Mouse (Mus musculus) limb, embryonic 14.5 days (tissue): ENCODE data around the gene Fndc10. TPM values are rescaled to one million over a fixed set of nuclear protein-coding genes. Genes with fewer than 3 reads are reported as not detected.

Experiments used
- ATAC-seq: fragments of 200-750 bp; cut with Nextera tagmentation; 2 replicates; pipeline ENCODE4 v1.8.0; 2017; ENCODE audit warnings: low read depth, moderate number of reproducible peaks, moderate TSS enrichment; ENCODE audit not compliant: low FRiP score
- DNase-seq: peaks from one replicate; pipeline ENCODE4 v3.0.0-alpha.2; 2015; ENCODE audit warnings: low spot score
- H3K27ac ChIP-seq: fragments of 300-500 bp; sonication (generic); replicated peaks from 2 replicates; pipeline ENCODE4 v1.5.1; 2014; ENCODE audit warnings: low read depth, mild to moderate bottlenecking, low read length, moderate library complexity, mixed read lengths
- H3K27me3 ChIP-seq: fragments of 300-500 bp; sonication (generic); 2 replicates; pipeline ENCODE4 v1.6.1; 2014; ENCODE audit warnings: low read length, mixed read lengths; ENCODE audit not compliant: control insufficient read depth, insufficient read depth
- H3K36me3 ChIP-seq: fragments of 300-500 bp; sonication (generic); 2 replicates; pipeline ENCODE4 v1.6.1; 2014; ENCODE audit warnings: mild to moderate bottlenecking, low read length, moderate library complexity, mixed read lengths; ENCODE audit not compliant: control insufficient read depth, insufficient read depth
- H3K4me1 ChIP-seq: fragments of 300-500 bp; sonication (generic); 2 replicates; pipeline ENCODE4 v1.6.1; 2014; ENCODE audit warnings: antibody characterized with exemption, low read length, mixed read lengths; ENCODE audit not compliant: control insufficient read depth, insufficient read depth
- H3K4me2 ChIP-seq: fragments of 300-500 bp; sonication (generic); replicated peaks from 2 replicates; pipeline ENCODE4 v1.6.1; 2014; ENCODE audit warnings: low read depth, mild to moderate bottlenecking, low read length, moderate library complexity; ENCODE audit not compliant: severe bottlenecking
- H3K4me3 ChIP-seq: fragments of 300-500 bp; sonication (generic); replicated peaks from 2 replicates; pipeline ENCODE4 v1.5.1; 2014; ENCODE audit warnings: low read length
- H3K9ac ChIP-seq: fragments of 300-500 bp; sonication (generic); 2 replicates; pipeline ENCODE4 v1.6.1; 2014; ENCODE audit warnings: mild to moderate bottlenecking, low read depth, low read length, moderate library complexity; ENCODE audit not compliant: severe bottlenecking
- H3K9me3 ChIP-seq: fragments of 300-500 bp; sonication (generic); 2 replicates; pipeline ENCODE4 v1.6.1; 2016; ENCODE audit warnings: low read length; ENCODE audit not compliant: control insufficient read depth
- POLR2A ChIP-seq: fragments of 200-500 bp; IDR thresholded peaks from 2 replicates; pipeline ENCODE4 v1.8.0; 2012; ENCODE audit warnings: inconsistent platforms, mild to moderate bottlenecking, moderate library complexity, borderline replicate concordance; ENCODE audit not compliant: insufficient read depth, insufficient read length; ENCODE audit errors: extremely low read depth
- WGBS: fragments of 180-500 bp; shearing (Covaris S2); extraction: QIAGEN DNeasy Blood & Tissue Kit; methylation state at CpG from one replicate; pipeline ENCODE4 v1.1.7; 2014; 5-methylcytosine and 5-hydroxymethylcytosine counted together
- polyA plus RNA-seq, 2 experiments: library from polyadenylated mRNA; depleted of rRNA in 1 of 2; stranded (reverse) in 1 of 2; unstranded in 1 of 2; fragments of >200 nt; fragmentation: Nextera tagmentation in 1 of 2; extraction: Ambion mirVana in 1 of 2; gene quantifications; 2 replicates each; pipeline versions ENCODE4 v1.2.1 to v1.2.3; 2012 to 2014

The Fndc10 gene
- polyA plus RNA-seq, 2 experiments = 9.4 to 31.0 TPM

GRCm38 (mm10) chr4:155656214-155656751 is 37.9 kb upstream of the Fndc10 start:
- 89% methylated on average over 13 of the region's 13 CpGs for WGBS
- peaks cover 47% of the 10 kb centered on the region for H3K27me3 ChIP-seq
- no peak overlapping the region for H3K9ac ChIP-seq
- no peak overlapping the region for H3K4me2 ChIP-seq
- no peak for ATAC-seq
- DNase-seq = no peak
- no peak for TF ChIP-seq POLR2A
- H3K9me3 ChIP-seq = no peaks in the 10 kb centered on the region
- H3K27ac ChIP-seq = no peak overlapping the region
- peaks cover 45% of the 10 kb centered on the region for H3K36me3 ChIP-seq
- H3K4me3 ChIP-seq = no peak overlapping the region
- H3K4me1 ChIP-seq = peaks cover 28% of the 10 kb centered on the region

GRCm38 (mm10) chr4:155658961-155659360 is 35.2 kb upstream of the Fndc10 start:
- WGBS = 96% methylated on average over 9 of the region's 10 CpGs
- Histone ChIP-seq H3K9me3 (no peaks in the 10 kb centered on the region), H3K27ac (no peak overlapping the region), H3K36me3 (peaks cover 47% of the 10 kb centered on the region), H3K27me3 (peaks cover 21% of the 10 kb centered on the region), H3K4me2 (no peak overlapping the region), H3K4me3 (no peak overlapping the region), H3K9ac (no peak overlapping the region), H3K4me1 (peaks cover 12% of the 10 kb centered on the region)
- no peak for DNase-seq
- TF ChIP-seq POLR2A = no peak
- ATAC-seq = no peak

GRCm38 (mm10) chr4:155660641-155661040 is 33.5 kb upstream of the Fndc10 start:
- Histone ChIP-seq H3K27me3 (0 out of 2 replicates have a peak, but pooled peaks cover 5% of the 10 kb centered on the region), H3K27ac (no peak overlapping the region), H3K4me1 (no peaks in the 10 kb centered on the region), H3K4me2 (no peak overlapping the region), H3K9me3 (no peaks in the 10 kb centered on the region), H3K4me3 (no peak overlapping the region), H3K9ac (no peak overlapping the region), H3K36me3 (peaks cover 58% of the 10 kb centered on the region)
- ATAC-seq (no peak), DNase-seq (no peak)
- WGBS = 89% methylated on average over 12 of the region's 12 CpGs
- no peak for TF ChIP-seq POLR2A

GRCm38 (mm10) chr4:155666903-155667302 is 27.2 kb upstream of the Fndc10 start:
- no peak overlapping the region for H3K4me2 ChIP-seq
- TF ChIP-seq POLR2A = no peak
- no peak overlapping the region for H3K27ac ChIP-seq
- no peaks in the 10 kb centered on the region for H3K27me3 ChIP-seq
- H3K36me3 ChIP-seq = peaks cover 16% of the 10 kb centered on the region
- no peak overlapping the region for H3K4me3 ChIP-seq
- H3K9me3 ChIP-seq = no peaks in the 10 kb centered on the region
- DNase-seq (no peak), ATAC-seq (no peak)
- H3K9ac ChIP-seq = no peak overlapping the region
- peaks cover 8% of the 10 kb centered on the region; the same call in 1 of the 2 replicates for H3K4me1 ChIP-seq

GRCm38 (mm10) chr4:155668689-155669597 is 25.2 kb upstream of the Fndc10 start, which contains the start of gene Mib2:
Mib2 (minus strand) TSS chr4:155669198.
- Histone ChIP-seq H3K36me3 (peaks cover 12% of the 10 kb centered on the region), H3K27me3 (no peaks in the 10 kb centered on the region), H3K9ac (peak within 1 kb of the TSS; percentile 84), H3K9me3 (no peaks in the 10 kb centered on the region), H3K4me2 (peak within 1 kb of the TSS; percentile 85), H3K27ac (peak within 1 kb of the TSS; percentile 70), H3K4me1 (peaks cover 8% of the 10 kb centered on the region; the same call in 1 of the 2 replicates), H3K4me3 (peak within 1 kb of the TSS; percentile 84)
- WGBS = under 1% methylated on average over 61 of the region's 73 CpGs
- DNase-seq (peak; percentile 99), ATAC-seq (peak; percentile 99)
- TF ChIP-seq POLR2A = no peak
